Mouse (Mus musculus): ENCODE data around the gene Rpap1. TPM values are rescaled to one million over a fixed set of nuclear protein-coding genes. Genes with fewer than 3 reads are reported as not detected.

Rpap1 gene
- polyA plus RNA-seq (2014; fragmentation: Illumina TruSeq; extraction: RNeasy Lipid Tissue Mini Kit (QIAGEN cat#74804); ENCODE audit: low read depth, low replicate concordance) = 1.7 TPM

GRCm38 (mm10) chr2:119787206-119787883 is at the start of gene Rpap1:
Gene Rpap1 (minus strand): TSS chr2:119787537.

GRCm38 (mm10) chr2:119797279-119797783 is 10.0 kb upstream of the Rpap1 start, which contains the start of gene Tyro3:
Gene Tyro3 (plus strand): TSS chr2:119797733.

GRCm38 (mm10) chr2:119760251-119760650 is 27.1 kb downstream of the Rpap1 start, which contains the start of gene Ltk:
Gene Ltk (minus strand): TSS chr2:119760431.

DNA sequence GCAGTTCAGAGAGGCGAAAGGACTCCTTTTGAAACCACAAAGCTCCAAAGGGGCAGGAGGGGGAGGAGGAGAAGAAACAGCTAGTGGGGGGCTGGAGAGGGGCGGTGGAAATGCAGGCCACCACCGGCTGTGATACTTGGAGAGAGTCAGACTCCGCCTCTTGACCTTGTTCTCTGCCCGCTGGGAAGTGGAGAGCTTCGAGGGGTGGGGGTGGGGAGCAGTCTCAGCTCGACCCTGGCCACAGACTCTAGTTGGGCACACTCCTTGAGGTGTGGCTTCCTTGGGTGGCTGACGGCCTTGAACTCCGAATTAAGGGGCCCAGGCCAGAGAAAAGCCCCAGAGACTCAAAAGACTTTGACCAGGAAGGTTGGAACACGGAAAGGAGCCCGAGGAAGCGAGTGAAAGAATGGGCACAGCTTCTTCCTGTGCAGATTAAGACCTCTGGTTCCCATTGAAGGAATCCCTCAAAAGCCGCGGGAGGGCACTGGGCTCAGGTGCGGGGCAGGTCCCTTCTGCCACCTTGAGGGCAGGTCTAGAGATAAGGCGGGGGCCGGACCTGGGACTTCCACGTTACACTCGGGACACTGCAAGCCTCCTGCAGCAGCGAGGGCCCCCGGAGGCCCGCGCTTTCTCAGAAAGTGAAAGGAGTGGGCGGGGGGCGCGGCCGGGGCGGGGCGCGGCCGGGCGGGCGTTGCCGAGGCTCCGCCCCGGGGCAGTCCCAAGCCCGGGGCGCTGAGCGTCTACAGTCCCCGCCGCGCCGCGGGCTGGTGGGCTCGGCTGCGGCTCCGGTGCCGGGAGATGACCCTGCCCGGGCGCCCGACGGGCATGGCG is 45.5 kb downstream of the Rpap1 start, which contains the start of gene Itpka:
Gene Itpka, plus strand, starts transcription at position 757 of the 831 bp plus-strand sequence.

Other genes with a start within 250 kb of the Rpap1 start
- gene Exd1, start 239.9 kb downstream of the Rpap1 start, polyA plus RNA-seq (2014; fragmentation: Illumina TruSeq; extraction: RNeasy Lipid Tissue Mini Kit (QIAGEN cat#74804); ENCODE audit: low read depth, low replicate concordance) = 7.4 TPM
- gene Chp1, start 239.8 kb downstream of the Rpap1 start, polyA plus RNA-seq (2014; fragmentation: Illumina TruSeq; extraction: RNeasy Lipid Tissue Mini Kit (QIAGEN cat#74804); ENCODE audit: low read depth, low replicate concordance) = 45.9 TPM
- gene Nusap1, start 169.2 kb downstream of the Rpap1 start, polyA plus RNA-seq (2014; fragmentation: Illumina TruSeq; extraction: RNeasy Lipid Tissue Mini Kit (QIAGEN cat#74804); ENCODE audit: low read depth, low replicate concordance) = 80.6 TPM
- gene Oip5, start 169.1 kb downstream of the Rpap1 start, polyA plus RNA-seq (2014; fragmentation: Illumina TruSeq; extraction: RNeasy Lipid Tissue Mini Kit (QIAGEN cat#74804); ENCODE audit: low read depth, low replicate concordance) = 31.1 TPM
- 44.5 TPM for gene Ndufaf1, start 124.7 kb downstream of the Rpap1 start, polyA plus RNA-seq (2014; fragmentation: Illumina TruSeq; extraction: RNeasy Lipid Tissue Mini Kit (QIAGEN cat#74804); ENCODE audit: low read depth, low replicate concordance)
- gene Rtf1, start 112.5 kb downstream of the Rpap1 start, polyA plus RNA-seq (2014; fragmentation: Illumina TruSeq; extraction: RNeasy Lipid Tissue Mini Kit (QIAGEN cat#74804); ENCODE audit: low read depth, low replicate concordance) = 35.8 TPM
- 0.59 TPM for gene Itpka, start 45.2 kb downstream of the Rpap1 start, polyA plus RNA-seq (2014; fragmentation: Illumina TruSeq; extraction: RNeasy Lipid Tissue Mini Kit (QIAGEN cat#74804); ENCODE audit: low read depth, low replicate concordance)
- not detected for gene Ltk, start 27.1 kb downstream of the Rpap1 start, polyA plus RNA-seq (2014; fragmentation: Illumina TruSeq; extraction: RNeasy Lipid Tissue Mini Kit (QIAGEN cat#74804); ENCODE audit: low read depth, low replicate concordance)
- 3.6 TPM for gene Tyro3, start 10.2 kb upstream of the Rpap1 start, polyA plus RNA-seq (2014; fragmentation: Illumina TruSeq; extraction: RNeasy Lipid Tissue Mini Kit (QIAGEN cat#74804); ENCODE audit: low read depth, low replicate concordance)
- gene Mga, start 109.7 kb upstream of the Rpap1 start, polyA plus RNA-seq (2014; fragmentation: Illumina TruSeq; extraction: RNeasy Lipid Tissue Mini Kit (QIAGEN cat#74804); ENCODE audit: low read depth, low replicate concordance) = 48.0 TPM
- 16.6 TPM for gene Mapkbp1, start 185.2 kb upstream of the Rpap1 start, polyA plus RNA-seq (2014; fragmentation: Illumina TruSeq; extraction: RNeasy Lipid Tissue Mini Kit (QIAGEN cat#74804); ENCODE audit: low read depth, low replicate concordance)
- 0.97 TPM for gene Jmjd7, start 239.9 kb upstream of the Rpap1 start, polyA plus RNA-seq (2014; fragmentation: Illumina TruSeq; extraction: RNeasy Lipid Tissue Mini Kit (QIAGEN cat#74804); ENCODE audit: low read depth, low replicate concordance)
- gene Gm28042, start 240.0 kb upstream of the Rpap1 start, polyA plus RNA-seq (2014; fragmentation: Illumina TruSeq; extraction: RNeasy Lipid Tissue Mini Kit (QIAGEN cat#74804); ENCODE audit: low read depth, low replicate concordance) = 0.41 TPM
- 0.27 TPM for gene Pla2g4b, start 245.9 kb upstream of the Rpap1 start, polyA plus RNA-seq (2014; fragmentation: Illumina TruSeq; extraction: RNeasy Lipid Tissue Mini Kit (QIAGEN cat#74804); ENCODE audit: low read depth, low replicate concordance)